Mouse (Mus musculus) liver, embryonic 14.5 days (tissue): Measurements from ENCODE around the gene P2ry6. TPM values are rescaled to one million over a fixed set of nuclear protein-coding genes. Genes with fewer than 3 reads are reported as not detected.

ENCODE experiments used
- ATAC-seq: fragments of 200-750 bp; cut with Nextera tagmentation; 2 replicates; pipeline ENCODE4 v1.8.0; 2017; ENCODE audit warnings: moderate number of reproducible peaks, mild to moderate bottlenecking, moderate library complexity; ENCODE audit not compliant: insufficient read depth
- DNase-seq, 3 experiments: peaks; one replicate each; pipeline ENCODE4 v3.0.0-alpha.2; 2012 to 2013; ENCODE audit warnings: low read depth in 3 of 3, low spot score in 3 of 3
- H3K27ac ChIP-seq: fragments of 300-500 bp; sonication (generic); 2 replicates; pipeline ENCODE4 v1.5.1; 2014; ENCODE audit warnings: moderate library complexity, mild to moderate bottlenecking, control low read depth, inconsistent platforms
- H3K27me3 ChIP-seq: fragments of 300-500 bp; sonication (generic); 2 replicates; pipeline ENCODE4 v1.6.1; 2014; ENCODE audit warnings: mild to moderate bottlenecking, low read length, moderate library complexity; ENCODE audit not compliant: control insufficient read depth, insufficient read depth
- H3K36me3 ChIP-seq: fragments of 300-500 bp; sonication (generic); replicated peaks from 2 replicates; pipeline ENCODE4 v1.6.1; 2014; ENCODE audit warnings: low read depth; ENCODE audit not compliant: control insufficient read depth, insufficient read depth
- H3K4me1 ChIP-seq, 2 experiments: fragments of 200-500 bp in 1 of 2; fragments of 300-500 bp in 1 of 2; sonication (generic) in 1 of 2; replicated peaks; 2 replicates each; pipeline ENCODE4 v1.6.1; 2012 to 2014; ENCODE audit warnings: antibody characterized with exemption in 1 of 2, inconsistent platforms in 1 of 2, low read length in 1 of 2; ENCODE audit not compliant: control insufficient read depth in 2 of 2, insufficient read depth in 2 of 2
- H3K4me2 ChIP-seq: fragments of 300-500 bp; sonication (generic); 2 replicates; pipeline ENCODE4 v1.6.1; 2014; ENCODE audit warnings: low read depth, mild to moderate bottlenecking, control low read depth, moderate library complexity
- H3K4me3 ChIP-seq, 2 experiments: fragments of 200-500 bp in 1 of 2; fragments of 300-500 bp in 1 of 2; sonication (generic) in 1 of 2; 2 replicates each; pipeline ENCODE4 v1.5.1; 2012 to 2014; ENCODE audit warnings: low read depth in 2 of 2, low read length in 2 of 2, mild to moderate bottlenecking in 2 of 2, control low read depth in 1 of 2, inconsistent platforms in 1 of 2, moderate library complexity in 1 of 2; ENCODE audit not compliant: insufficient read depth in 1 of 2
- H3K9ac ChIP-seq: fragments of 300-500 bp; sonication (generic); replicated peaks from 2 replicates; pipeline ENCODE4 v1.6.1; 2014; ENCODE audit warnings: mild to moderate bottlenecking, control low read depth, moderate library complexity
- H3K9me3 ChIP-seq: fragments of 300-500 bp; sonication (generic); 2 replicates; pipeline ENCODE4 v1.6.1; 2016; ENCODE audit warnings: low read length, mixed read lengths; ENCODE audit not compliant: control insufficient read depth
- CTCF ChIP-seq: IDR thresholded peaks from 2 replicates; pipeline ENCODE4 v1.5.1; 2016; ENCODE audit warnings: antibody characterized with exemption, low read depth, control low read depth
- EP300 ChIP-seq: IDR thresholded peaks from 2 replicates; pipeline ENCODE4 v1.6.1; 2016; ENCODE audit warnings: antibody characterized with exemption, low read depth
- WGBS: fragments of 180-500 bp; shearing (Covaris S2); extraction: QIAGEN DNeasy Blood & Tissue Kit; methylation state at CpG from one replicate; pipeline ENCODE4 v1.1.7; 2014; ENCODE audit not compliant: insufficient replicate concordance; 5-methylcytosine and 5-hydroxymethylcytosine counted together
- polyA plus RNA-seq, 2 experiments: library from polyadenylated mRNA; depleted of rRNA in 1 of 2; stranded (reverse) in 1 of 2; unstranded in 1 of 2; fragments of >200 nt; fragmentation: Nextera tagmentation in 1 of 2; extraction: Ambion mirVana in 1 of 2; gene quantifications; 2 replicates each; pipeline versions ENCODE4 v1.2.1 to v1.2.3; 2012 to 2014

Gene P2ry6
- polyA plus RNA-seq, 2 experiments, result 2.0 to 2.9 TPM

DNA sequence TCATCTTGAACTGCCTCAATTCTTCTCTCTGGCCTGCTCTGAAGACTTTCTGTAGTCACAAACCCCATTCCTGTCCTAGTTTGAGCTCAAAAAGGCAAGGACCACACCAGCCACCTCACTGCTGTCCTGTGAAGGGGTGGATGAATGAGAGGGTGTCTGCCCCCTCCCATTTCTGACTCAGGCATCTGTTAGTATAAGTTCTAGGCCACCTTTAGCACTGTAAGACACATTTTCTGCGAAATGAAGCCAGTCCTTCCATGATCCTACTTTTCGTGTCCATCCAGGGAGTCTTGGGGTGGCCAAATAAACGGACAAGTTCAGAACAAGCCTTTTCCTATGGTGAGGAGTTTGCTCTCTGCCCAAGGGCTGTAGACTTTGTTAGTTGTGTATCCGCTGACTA is 38.1 kb upstream of the P2ry6 start, which contains the start of gene P2ry2:
Gene P2ry2, minus strand, starts transcription at position 326 of the 400 bp plus-strand sequence.
- H3K27me3 ChIP-seq, result peaks cover 16% of the 10 kb centered on the region
- H3K27ac ChIP-seq, result no peak within 1 kb of the TSS
- 46% methylated on average over 4 of the region's 4 CpGs for WGBS
- peak within 1 kb of the TSS; percentile 23; the same call in 1 of the 2 replicates for H3K9ac ChIP-seq
- TF ChIP-seq CTCF, result no peak
- TF ChIP-seq EP300, result no peak
- H3K4me2 ChIP-seq, result peak within 1 kb of the TSS; percentile 70
- H3K4me1 ChIP-seq, result 0 out of 4 replicates have a peak, but pooled peaks cover 0 to 2% of the 10 kb centered on the region in 2 experiments
- no peaks in the 10 kb centered on the region for H3K9me3 ChIP-seq
- DNase-seq (no peak), ATAC-seq (no peak)
- peak within 1 kb of the TSS; percentile 33 to 50 for H3K4me3 ChIP-seq
- H3K36me3 ChIP-seq, result no peaks in the 10 kb centered on the region

DNA sequence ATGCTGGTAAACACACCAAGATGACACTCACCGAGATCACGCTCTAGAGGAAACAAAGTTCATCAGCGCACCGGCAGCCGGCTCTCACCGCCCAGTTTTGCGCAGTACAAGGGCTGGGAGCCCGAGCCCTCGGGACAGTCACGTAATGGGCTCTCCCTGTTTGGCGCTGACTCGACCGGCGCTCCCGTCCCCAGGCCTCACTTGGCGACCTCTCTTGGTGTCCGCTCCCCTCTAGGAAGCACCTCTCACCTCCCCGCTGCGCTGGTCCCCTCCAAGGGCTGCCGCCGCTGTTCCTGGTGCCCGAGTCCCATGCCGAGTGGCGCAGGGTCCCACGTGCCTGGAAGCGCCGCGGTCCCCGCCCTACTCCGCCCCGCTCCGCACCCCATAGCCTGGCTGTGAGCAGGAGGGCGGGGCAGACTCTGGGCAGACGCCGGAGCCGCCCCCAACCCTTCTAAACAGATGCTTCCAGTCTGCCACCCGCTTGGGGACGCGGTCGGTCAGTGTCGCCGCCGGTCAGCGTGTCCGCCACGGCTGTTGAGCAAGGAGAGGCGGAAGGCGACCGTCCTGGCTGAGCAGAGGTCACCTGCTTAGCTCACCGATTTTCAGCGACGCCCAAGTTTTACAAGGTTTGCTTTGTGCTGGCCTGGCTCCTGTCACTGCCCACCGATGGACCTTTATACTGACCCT is 37.4 kb upstream of the P2ry6 start:
- peaks cover 16% of the 10 kb centered on the region for H3K27me3 ChIP-seq
- no peaks in the 10 kb centered on the region for H3K9me3 ChIP-seq
- H3K4me2 ChIP-seq, result peak overlapping the region; percentile 70
- peak; percentile 83 for ATAC-seq
- no peaks in the 10 kb centered on the region for H3K36me3 ChIP-seq
- peak overlapping the region; percentile 33 to 50 for H3K4me3 ChIP-seq
- H3K27ac ChIP-seq, result no peak overlapping the region
- peak in 1 of 3 experiments; percentile 12 for DNase-seq
- under 1% methylated on average over 52 of the region's 53 CpGs for WGBS
- H3K4me1 ChIP-seq, result 0 out of 4 replicates have a peak, but pooled peaks cover 0 to 2% of the 10 kb centered on the region in 2 experiments
- H3K9ac ChIP-seq, result peak overlapping the region; percentile 23; the same call in 1 of the 2 replicates
- TF ChIP-seq CTCF, result no peak
- TF ChIP-seq EP300, result no peak

DNA sequence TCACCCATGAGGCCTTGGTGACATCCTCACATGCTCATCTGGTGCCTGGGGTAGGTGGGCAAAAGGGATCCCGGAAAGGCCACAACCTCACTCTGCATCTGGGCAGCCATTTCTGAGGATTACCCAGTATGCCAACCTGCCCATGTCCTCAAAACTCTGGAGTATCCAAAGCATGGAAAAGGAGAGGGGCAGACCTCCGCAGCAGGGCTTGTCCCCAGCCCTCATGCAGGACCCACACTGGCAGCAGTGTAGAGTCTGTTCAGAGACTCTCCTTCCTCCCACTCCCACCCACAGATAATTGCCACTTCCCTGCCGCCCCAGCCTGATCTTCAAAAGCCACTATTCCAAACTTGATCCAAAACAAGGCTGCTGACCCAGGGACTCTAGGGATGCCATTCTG is 36.3 kb upstream of the P2ry6 start:
- Histone ChIP-seq H3K9me3 (no peaks in the 10 kb centered on the region), H3K4me2 (no peak overlapping the region), H3K36me3 (no peaks in the 10 kb centered on the region), H3K9ac (no peak overlapping the region), H3K27ac (no peak overlapping the region), H3K27me3 (peaks cover 16% of the 10 kb centered on the region), H3K4me1 (0 out of 4 replicates have a peak, but pooled peaks cover 0 to 2% of the 10 kb centered on the region in 2 experiments), H3K4me3 (no peak overlapping the region)
- 65% methylated on average over 3 of the region's 3 CpGs for WGBS
- DNase-seq (no peak), ATAC-seq (no peak)
- TF ChIP-seq EP300 (no peak), CTCF (no peak)

DNA sequence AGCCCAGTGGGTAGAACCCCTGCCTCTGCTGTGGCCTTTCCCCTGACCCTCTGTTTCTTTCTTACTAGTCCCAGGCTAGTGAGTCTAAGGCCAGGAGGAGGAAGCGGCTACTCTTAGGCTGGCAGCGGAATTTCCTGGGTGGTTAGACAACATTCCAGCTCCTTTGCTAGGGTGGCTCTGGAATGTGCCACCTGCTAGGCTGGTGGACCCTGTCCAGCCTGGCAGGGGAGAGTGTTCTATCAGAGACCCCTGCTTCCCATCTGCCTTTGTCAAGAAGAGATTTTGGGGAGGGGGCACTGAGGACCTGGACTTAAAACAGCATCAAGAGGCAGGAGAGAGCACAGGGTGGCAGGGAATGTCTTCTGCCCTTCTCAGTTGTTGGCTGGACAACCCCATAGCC is 31.8 kb upstream of the P2ry6 start:
- no peak for TF ChIP-seq EP300
- no peak for TF ChIP-seq CTCF

DNA sequence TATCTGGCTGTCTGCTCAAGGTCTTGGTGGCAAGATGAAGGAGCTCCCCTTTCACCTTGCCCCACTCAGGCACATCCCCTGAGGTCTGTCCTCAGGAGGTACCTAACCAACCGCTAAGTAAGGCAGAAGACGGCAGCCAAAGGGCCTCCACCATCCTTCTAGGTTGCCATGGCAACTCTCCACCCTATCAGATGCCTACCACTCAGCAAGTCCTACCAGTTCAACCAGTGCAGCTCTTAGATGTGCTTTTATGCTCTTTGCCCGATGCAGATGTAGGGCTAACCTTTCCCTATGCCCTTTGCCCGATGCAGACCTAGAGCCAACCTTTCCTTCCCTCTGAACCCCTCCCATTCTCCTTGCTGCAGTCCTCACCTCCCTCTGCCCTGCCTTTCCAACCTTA is 30.7 kb upstream of the P2ry6 start:
- Histone ChIP-seq H3K36me3 (no peaks in the 10 kb centered on the region), H3K9me3 (no peaks in the 10 kb centered on the region), H3K4me1 (peaks cover 0 to 5% of the 10 kb centered on the region in 2 experiments; a peak in 2 of 4 replicates), H3K4me2 (no peak overlapping the region), H3K27ac (no peak overlapping the region), H3K9ac (no peak overlapping the region), H3K27me3 (no peaks in the 10 kb centered on the region), H3K4me3 (no peak overlapping the region)
- WGBS, result 56% methylated on average over 4 of the region's 4 CpGs
- TF ChIP-seq EP300 (no peak), CTCF (no peak)
- ATAC-seq (no peak), DNase-seq (no peak)

More for the DNA sequence above, 31.8 kb upstream of the P2ry6 start:
- no peak for ATAC-seq
- Histone ChIP-seq H3K36me3 (no peaks in the 10 kb centered on the region), H3K27ac (no peak overlapping the region), H3K27me3 (no peaks in the 10 kb centered on the region; the same call in 1 of the 2 replicates), H3K9ac (no peak overlapping the region), H3K4me1 (peaks cover 0 to 5% of the 10 kb centered on the region in 2 experiments; a peak in 2 of 4 replicates), H3K4me3 (no peak overlapping the region), H3K4me2 (no peak overlapping the region), H3K9me3 (no peaks in the 10 kb centered on the region)
- WGBS, result 70% methylated on average over 2 of the region's 2 CpGs
- DNase-seq, result no peak
